Mouse (Mus musculus): ENCODE measurements at regions not wholly inside any gene's neighbourhood (a gene's known extent, or its start where the extent isn't known, plus 50 kb on each side); places are given as distances from the start of the nearest gene placed in this dataset.

- DNase-seq, result no peak
Observed at GRCm38 (mm10) chr8:92427801-92428200, 70.4 kb downstream of the Irx5 start.

- no peak for DNase-seq
Observed at GRCm38 (mm10) chr8:92437075-92437663, 79.7 kb downstream of the Irx5 start.

GRCm38 (mm10) chr8:92438294-92438693 is 80.9 kb downstream of the Irx5 start:
- no peak for DNase-seq

- DNase-seq, result no peak
Observed at GRCm38 (mm10) chr8:92439713-92440436, 82.5 kb downstream of the Irx5 start.

GRCm38 (mm10) chr8:92442086-92442485 is 84.7 kb downstream of the Irx5 start:
- no peak for DNase-seq

- DNase-seq, result no peak
Observed at GRCm38 (mm10) chr8:92459291-92459690, 101.9 kb downstream of the Irx5 start.

- no peak for DNase-seq
Observed at GRCm38 (mm10) chr8:92460129-92460953, 102.9 kb downstream of the Irx5 start.

GRCm38 (mm10) chr8:92469141-92470000 is 111.9 kb downstream of the Irx5 start:
- no peak for DNase-seq

- DNase-seq, result no peak
Observed at GRCm38 (mm10) chr8:92472257-92472656, 114.8 kb downstream of the Irx5 start.

GRCm38 (mm10) chr8:92472817-92473216 is 115.4 kb downstream of the Irx5 start:
- DNase-seq, result no peak

GRCm38 (mm10) chr8:92482393-92482792 is 125.0 kb downstream of the Irx5 start:
- no peak for DNase-seq

- DNase-seq, result no peak
Observed at GRCm38 (mm10) chr8:92483055-92483765, 125.8 kb downstream of the Irx5 start.

- DNase-seq, result no peak
Observed at GRCm38 (mm10) chr8:92488526-92489159, 131.2 kb downstream of the Irx5 start.

- no peak for DNase-seq
Observed at GRCm38 (mm10) chr8:92491533-92491932, 134.1 kb downstream of the Irx5 start.

- DNase-seq, result peak; percentile 38
Observed at GRCm38 (mm10) chr8:92493403-92493802, 136.0 kb downstream of the Irx5 start.

GRCm38 (mm10) chr8:92505552-92506281 is 148.3 kb downstream of the Irx5 start:
- DNase-seq, result no peak

- no peak for DNase-seq
Observed at GRCm38 (mm10) chr8:92506436-92506835, 149.0 kb downstream of the Irx5 start.

- DNase-seq, result no peak
Observed at GRCm38 (mm10) chr8:92506906-92507305, 149.5 kb downstream of the Irx5 start.

GRCm38 (mm10) chr8:92515385-92515784 is 158.0 kb downstream of the Irx5 start:
- DNase-seq, result no peak

- no peak for DNase-seq
Observed at GRCm38 (mm10) chr8:92518031-92518430, 156.1 kb upstream of the Irx6 start.

Measured in gastrocnemius, postnatal 10 days (tissue).